Mouse (Mus musculus): ENCODE data around the gene Lgsn.

Gene Lgsn

DNA sequence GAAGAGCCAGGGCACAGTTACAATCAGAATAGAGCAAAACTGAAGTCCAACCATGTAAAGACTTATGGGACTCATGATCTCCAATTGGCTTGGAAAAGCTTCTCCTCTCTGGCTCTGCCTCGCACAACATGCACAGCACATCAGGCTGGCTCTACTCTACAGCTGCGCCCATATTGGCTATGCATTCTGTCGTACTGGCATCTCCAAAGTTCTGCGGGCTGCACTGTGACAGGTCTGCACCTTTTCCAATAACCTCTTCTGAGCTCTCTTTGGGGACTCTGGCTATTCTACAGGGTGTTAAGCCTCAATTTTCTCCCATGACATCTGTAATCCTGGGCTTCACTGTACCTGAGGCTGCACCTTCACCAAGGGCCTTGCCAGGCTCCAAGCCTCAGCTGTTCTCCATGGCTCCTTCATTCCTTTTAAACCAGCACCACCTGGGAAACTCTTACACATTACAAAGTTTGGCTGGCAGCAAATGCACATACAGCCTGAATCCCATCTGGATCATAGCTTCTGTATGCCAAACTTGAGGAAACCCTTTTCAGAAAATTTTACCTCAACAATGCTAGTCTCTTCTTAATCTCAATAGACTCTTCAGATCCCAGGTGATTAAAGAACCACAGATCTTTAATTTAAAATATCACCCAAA, 44.5 kb downstream of the Lgsn start:
- DNase-seq = no peak

DNA sequence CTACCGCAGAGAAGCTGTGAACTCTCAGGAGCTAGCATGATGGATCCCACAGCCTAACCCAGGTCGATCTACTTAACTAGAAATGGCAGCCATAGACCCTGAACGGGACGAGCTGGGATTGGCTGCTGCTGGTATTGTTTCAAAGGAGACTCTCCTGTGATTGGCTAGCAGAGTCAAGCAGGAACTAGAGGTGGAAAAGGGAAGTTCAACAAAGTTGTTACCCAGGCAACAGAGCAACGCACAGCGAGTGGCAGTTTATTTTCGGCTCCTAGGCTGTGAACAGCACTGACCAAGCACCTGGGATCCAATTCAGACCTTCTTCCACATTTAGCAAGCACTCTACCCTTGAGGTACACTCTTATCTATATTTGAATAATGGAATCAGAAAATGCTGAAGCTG, 46.4 kb downstream of the Lgsn start, which contains the start of the genes 4931428L18Rik and Pih1d3:
Gene 4931428L18Rik, minus strand, starts transcription at position 121 of the 400 bp plus-strand sequence.
Gene Pih1d3, plus strand, starts transcription at position 275 of the 400 bp plus-strand sequence.
- no peak for DNase-seq

DNA sequence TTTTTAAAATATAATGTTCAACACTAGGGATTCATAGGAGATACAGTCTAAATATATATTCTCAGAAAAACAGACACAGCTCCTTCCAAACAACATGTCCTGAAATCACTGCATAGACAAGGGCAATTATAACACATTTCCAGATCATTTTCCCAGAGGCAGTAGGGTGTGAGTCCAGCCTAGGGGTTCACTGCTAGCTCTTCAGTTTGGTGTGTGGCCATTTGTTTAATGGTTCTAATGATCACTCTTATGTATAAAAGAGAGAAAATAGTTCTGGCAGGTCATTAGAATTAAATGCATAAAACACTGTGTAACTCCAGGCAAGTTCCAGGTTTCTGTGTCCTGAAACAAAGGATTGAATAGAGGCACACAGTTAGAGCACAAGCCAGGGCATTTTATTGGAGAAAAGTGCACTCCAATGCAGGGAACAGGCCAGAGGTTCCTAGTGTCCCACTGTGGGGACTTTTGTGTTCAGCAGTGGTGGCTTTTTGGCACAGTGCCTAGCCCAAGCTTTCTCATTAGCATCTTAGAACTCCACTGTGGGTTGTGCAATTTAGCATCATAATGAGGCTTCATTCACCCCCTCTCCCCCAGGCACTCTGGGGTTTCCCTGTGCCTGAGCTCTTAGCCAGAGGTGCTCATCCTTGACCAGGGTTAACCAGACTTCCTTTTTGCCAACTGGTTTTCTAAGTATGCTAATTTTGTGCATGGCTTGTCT, 57.3 kb downstream of the Lgsn start:
- peak in 1 of 2 experiments; percentile 6 for DNase-seq

Measured in cerebellum, postnatal 36 days (tissue).